Mouse (Mus musculus) naive thymus-derived CD4-positive, alpha-beta T cell, adult 2 months (primary cell): ENCODE data around the gene Rps13.
A peak's percentile ranks its signal among the peaks of the same experiment; 100 is the strongest.
"Not testable (repeated sequence)": the region's sequence is repeated elsewhere in the genome, so short reads cannot be mapped to it uniquely, and the experiment has no call there.

Source experiments
- DNase-seq: peaks from one replicate; pipeline ENCODE4 v3.0.0-alpha.2; 2011; ENCODE audit warnings: low read depth

Rps13 gene

GRCm38 (mm10) chr7:116333713-116334668 is at the start of gene Rps13:
TSS of gene Rps13 (minus strand) at chr7:116334195.
- peak; percentile 97 for DNase-seq

- not testable (repeated sequence) for DNase-seq
Observed at GRCm38 (mm10) chr7:116379181-116379580, 45.2 kb upstream of the Rps13 start.

- DNase-seq, result no peak
Observed at GRCm38 (mm10) chr7:116374284-116374683, 40.3 kb upstream of the Rps13 start.

- DNase-seq, result peak; percentile 82
Observed at GRCm38 (mm10) chr7:116336226-116336625, 2.2 kb upstream of the Rps13 start.

- no peak for DNase-seq
Observed at GRCm38 (mm10) chr7:116335133-116335532, 1.1 kb upstream of the Rps13 start.

GRCm38 (mm10) chr7:116334669-116335038 is 659 bp upstream of the Rps13 start:
- no peak for DNase-seq

GRCm38 (mm10) chr7:116331246-116331645 is 2.7 kb downstream of the Rps13 start:
- DNase-seq, result peak; percentile 21

- DNase-seq, result peak; percentile 27
Observed at GRCm38 (mm10) chr7:116329858-116330257, 4.1 kb downstream of the Rps13 start.

GRCm38 (mm10) chr7:116328777-116329176 is 5.2 kb downstream of the Rps13 start:
- no peak for DNase-seq

GRCm38 (mm10) chr7:116327901-116328300 is 6.1 kb downstream of the Rps13 start:
- DNase-seq, result peak; percentile 83

- peak; percentile 67 for DNase-seq
Observed at GRCm38 (mm10) chr7:116323331-116323964, 10.5 kb downstream of the Rps13 start.

- peak; percentile 51 for DNase-seq
Observed at GRCm38 (mm10) chr7:116309456-116309855, 24.5 kb downstream of the Rps13 start.

- no peak for DNase-seq
Observed at GRCm38 (mm10) chr7:116308632-116308991, 25.4 kb downstream of the Rps13 start.

- DNase-seq, result peak; percentile 73
Observed at GRCm38 (mm10) chr7:116307871-116308631, 25.9 kb downstream of the Rps13 start, which contains the start of gene Plekha7. TSS of gene Plekha7 (minus strand) at chr7:116308376.

GRCm38 (mm10) chr7:116307099-116307870 is 26.7 kb downstream of the Rps13 start:
- DNase-seq, result peak; percentile 47

GRCm38 (mm10) chr7:116306601-116307000 is 27.4 kb downstream of the Rps13 start:
- DNase-seq, result no peak

GRCm38 (mm10) chr7:116301661-116302311 is 32.2 kb downstream of the Rps13 start:
- DNase-seq, result no peak

- DNase-seq, result no peak
Observed at GRCm38 (mm10) chr7:116301144-116301543, 32.9 kb downstream of the Rps13 start.

GRCm38 (mm10) chr7:116298851-116299250 is 35.1 kb downstream of the Rps13 start:
- no peak for DNase-seq

- no peak for DNase-seq
Observed at GRCm38 (mm10) chr7:116298389-116298788, 35.6 kb downstream of the Rps13 start.

GRCm38 (mm10) chr7:116294961-116295360 is 39.0 kb downstream of the Rps13 start:
- no peak for DNase-seq
